Mouse (Mus musculus): Measurements from ENCODE around the gene Atad3a. TPM values are rescaled to one million over a fixed set of nuclear protein-coding genes. Genes with fewer than 3 reads are reported as not detected.

Gene Atad3a
- total RNA-seq, 1 experiment, result 169 TPM

DNA sequence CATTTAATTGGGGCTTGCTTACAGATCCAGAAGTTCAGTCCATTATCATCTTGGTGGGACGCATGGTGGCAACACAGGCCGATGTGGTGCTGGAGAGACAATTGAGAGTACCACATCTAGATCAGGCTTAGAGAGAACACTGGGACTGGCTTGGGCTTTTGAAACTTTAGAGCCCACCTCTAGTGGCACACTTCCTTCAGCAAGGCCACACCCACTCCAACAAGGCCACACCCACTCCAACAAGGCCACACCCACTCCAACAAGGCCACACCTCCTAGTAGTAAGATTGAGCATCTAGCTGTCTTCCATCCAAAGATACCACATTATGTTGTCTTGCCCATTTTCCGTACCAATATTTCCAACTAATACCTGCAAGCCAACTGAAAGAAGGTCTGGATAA is 68.5 kb downstream of the Atad3a start:
- no peak for DNase-seq (ENCODE audit: low read depth, low spot score)
- H3K27ac ChIP-seq (ENCODE audit: insufficient read depth, low read depth, low read length, poor library complexity, severe bottlenecking), result no peak overlapping the region
- H3K9me3 ChIP-seq (ENCODE audit: control insufficient read depth, insufficient read depth, low read depth, low read length), result no peaks in the 10 kb centered on the region
- in situ Hi-C loops (cut with MboI; ENCODE audit: low sequenced_read_pairs in 2 of 2, unreplicated experiment in 2 of 2), result no loop called here
- TF ChIP-seq ZC3H11A (IDR thresholded peaks at IDR 0.05; ENCODE audit: borderline replicate concordance, low read depth, low read length) (no peak), MAFK (IDR thresholded peaks at IDR 0.05; ENCODE audit: insufficient read depth, low read depth, low read length) (no peak), CHD2 (IDR thresholded peaks at IDR 0.05; ENCODE audit: low read depth, low read length) (no peak), ZNF384 (IDR thresholded peaks at IDR 0.05; ENCODE audit: low read depth, low read length) (no peak), HCFC1 (IDR thresholded peaks at IDR 0.05; ENCODE audit: borderline replicate concordance, insufficient read depth, low read length) (no peak)
- peaks cover 3% of the 10 kb centered on the region; the same call in 1 of the 2 replicates for H3K36me3 ChIP-seq (ENCODE audit: control insufficient read depth, insufficient read depth, low read length, poor library complexity, severe bottlenecking)
- H3K9ac ChIP-seq (ENCODE audit: insufficient read depth, low read depth, low read length, poor library complexity, severe bottlenecking), result no peak overlapping the region
- no peak overlapping the region for H3K4me3 ChIP-seq (ENCODE audit: insufficient read depth in 1 of 2, low read depth in 1 of 2, low read length in 2 of 2, poor library complexity in 1 of 2, severe bottlenecking in 1 of 2)
- peaks cover 0 to 16% of the 10 kb centered on the region in 2 experiments; a peak in 1 of 4 replicates for H3K4me1 ChIP-seq (ENCODE audit: control insufficient read depth in 2 of 2, insufficient read depth in 2 of 2, low read length in 2 of 2, poor library complexity in 1 of 2)

Other genes with a start within 250 kb of the Atad3a start
- gene Nadk, start 198.7 kb downstream of the Atad3a start, total RNA-seq (2012; rRNA removed), result 73.5 and 88.5 TPM in 2 replicates
- 25.5 and 33.5 TPM in 2 replicates for gene Slc35e2, start 159.7 kb downstream of the Atad3a start, total RNA-seq (2012; rRNA removed)
- gene Cdk11b, start 136.2 kb downstream of the Atad3a start, total RNA-seq (2012; rRNA removed), result 45.7 and 50.1 TPM in 2 replicates
- not detected in 2 replicates for gene Gm10563, start 115.7 kb downstream of the Atad3a start, total RNA-seq (2012; rRNA removed)
- 12.1 and 19.0 TPM in 2 replicates for gene Mmp23, start 107.7 kb downstream of the Atad3a start, total RNA-seq (2012; rRNA removed)
- 55.3 and 100 TPM in 2 replicates for gene Mib2, start 91.9 kb downstream of the Atad3a start, total RNA-seq (2012; rRNA removed)
- 10.0 and 22.1 TPM in 2 replicates for gene Fndc10, start 66.8 kb downstream of the Atad3a start, total RNA-seq (2012; rRNA removed)
- gene Ssu72, start 56.3 kb downstream of the Atad3a start, total RNA-seq (2012; rRNA removed), result 125 and 129 TPM in 2 replicates
- 0.22 and 0.58 TPM in 2 replicates for gene Tmem240, start 26.3 kb downstream of the Atad3a start, total RNA-seq (2012; rRNA removed)
- 4.6 and 10.6 TPM in 2 replicates for gene Vwa1, start 13.6 kb upstream of the Atad3a start, total RNA-seq (2012; rRNA removed)
- 0.09 and 0.11 TPM in 2 replicates for gene Tmem88b, start 24.8 kb upstream of the Atad3a start, total RNA-seq (2012; rRNA removed)
- 0.49 and 0.74 TPM in 2 replicates for gene Ankrd65, start 29.3 kb upstream of the Atad3a start, total RNA-seq (2012; rRNA removed)
- gene Mrpl20, start 41.8 kb upstream of the Atad3a start, total RNA-seq (2012; rRNA removed), result 114 and 157 TPM in 2 replicates
- gene Ccnl2, start 51.4 kb upstream of the Atad3a start, total RNA-seq (2012; rRNA removed), result 103 and 171 TPM in 2 replicates
- 156 and 162 TPM in 2 replicates for gene Aurkaip1, start 70.2 kb upstream of the Atad3a start, total RNA-seq (2012; rRNA removed)
- gene Mxra8, start 78.6 kb upstream of the Atad3a start, total RNA-seq (2012; rRNA removed), result 14.2 and 14.4 TPM in 2 replicates
- 49.8 and 88.0 TPM in 2 replicates for gene Dvl1, start 86.3 kb upstream of the Atad3a start, total RNA-seq (2012; rRNA removed)
- 0.40 and 0.58 TPM in 2 replicates for gene Tas1r3, start 102.3 kb upstream of the Atad3a start, total RNA-seq (2012; rRNA removed)
- 9.7 and 10.1 TPM in 2 replicates for gene Cptp, start 108.3 kb upstream of the Atad3a start, total RNA-seq (2012; rRNA removed)
- gene Ints11, start 108.5 kb upstream of the Atad3a start, total RNA-seq (2012; rRNA removed), result 106 and 119 TPM in 2 replicates
- 62.2 and 104 TPM in 2 replicates for gene Pusl1, start 130.7 kb upstream of the Atad3a start, total RNA-seq (2012; rRNA removed)
- 17.1 and 32.0 TPM in 2 replicates for gene Acap3, start 130.7 kb upstream of the Atad3a start, total RNA-seq (2012; rRNA removed)
- gene Ube2j2, start 182.7 kb upstream of the Atad3a start, total RNA-seq (2012; rRNA removed), result 57.9 and 74.1 TPM in 2 replicates
- 6.4 and 10.3 TPM in 2 replicates for gene C1qtnf12, start 201.2 kb upstream of the Atad3a start, total RNA-seq (2012; rRNA removed)
- 11.9 and 20.6 TPM in 2 replicates for gene B3galt6, start 231.6 kb upstream of the Atad3a start, total RNA-seq (2012; rRNA removed)
- gene Sdf4, start 231.8 kb upstream of the Atad3a start, total RNA-seq (2012; rRNA removed), result 176 and 257 TPM in 2 replicates